Mouse (Mus musculus) small intestine, adult 2 months (tissue): ENCODE results near the gene Klhl20. TPM values are rescaled to one million over a fixed set of nuclear protein-coding genes. Genes with fewer than 3 reads are reported as not detected.

Source experiments
- H3K27ac ChIP-seq: fragments of 200-500 bp; 2 replicates; pipeline ENCODE4 v1.5.1; 2012; ENCODE audit warnings: low read depth, low read length, control low read depth, inconsistent platforms; ENCODE audit not compliant: insufficient read depth
- H3K27me3 ChIP-seq: fragments of 200-500 bp; 2 replicates; pipeline ENCODE4 v1.6.1; 2012; ENCODE audit warnings: mild to moderate bottlenecking, moderate library complexity, low read length, inconsistent platforms; ENCODE audit not compliant: control insufficient read depth, insufficient read depth
- H3K36me3 ChIP-seq: fragments of 200-500 bp; 2 replicates; pipeline ENCODE4 v1.6.1; 2012; ENCODE audit warnings: mild to moderate bottlenecking, low read length, control low read depth, inconsistent platforms; ENCODE audit not compliant: control insufficient read depth, insufficient read depth
- H3K4me1 ChIP-seq: fragments of 200-500 bp; 2 replicates; pipeline ENCODE4 v1.6.1; 2012; ENCODE audit warnings: low read length, inconsistent platforms, mixed read lengths; ENCODE audit not compliant: control insufficient read depth, insufficient read depth, insufficient read length
- H3K4me3 ChIP-seq: fragments of 200-500 bp; 2 replicates; pipeline ENCODE4 v1.5.1; 2012; ENCODE audit warnings: low read depth, mild to moderate bottlenecking, control low read depth, inconsistent platforms, low read length, moderate library complexity
- CTCF ChIP-seq: fragments of 200-500 bp; IDR thresholded peaks from 2 replicates; pipeline ENCODE4 v1.5.1; 2012; ENCODE audit warnings: low read depth, mild to moderate bottlenecking, control low read depth, inconsistent platforms, low read length, moderate library complexity, mixed read lengths; ENCODE audit not compliant: insufficient replicate concordance, insufficient read length; ENCODE audit errors: extremely low read depth
- POLR2A ChIP-seq: fragments of 200-500 bp; IDR thresholded peaks from 2 replicates; pipeline ENCODE4 v1.6.1; 2012; ENCODE audit warnings: low read depth, mild to moderate bottlenecking, control low read depth, inconsistent platforms, low read length, moderate library complexity
- WGBS: fragments of 180-500 bp; shearing (Covaris S2); methylation state at CpG from one replicate; pipeline ENCODE4 v1.1.7; 2018; 5-methylcytosine and 5-hydroxymethylcytosine counted together
- polyA plus RNA-seq: library from polyadenylated mRNA; depleted of rRNA; stranded (reverse); fragments of >200 nt; gene quantifications from 2 replicates; pipeline ENCODE4 v1.2.3, GENCODE M21; 2012; rRNA removed

Klhl20 gene
- polyA plus RNA-seq, 1 experiment, result 2.7 TPM

DNA sequence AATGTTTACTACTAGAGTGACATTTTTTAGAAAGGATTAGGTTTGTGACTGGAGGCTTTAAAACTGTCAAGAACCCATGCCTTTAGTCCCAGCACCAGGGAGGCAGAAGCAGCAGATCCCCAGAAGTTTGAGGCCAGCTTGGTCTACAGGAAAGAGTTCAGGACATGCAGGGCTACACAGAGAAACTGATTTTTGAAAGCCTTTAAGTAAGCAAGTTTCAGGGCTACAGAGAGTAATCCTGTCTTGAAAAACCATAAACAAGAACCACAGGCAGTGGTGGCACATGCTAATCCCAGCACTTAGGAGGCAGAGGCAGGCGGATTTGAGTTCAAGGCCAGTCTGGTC is 90.9 kb downstream of the Klhl20 start:
- 42% methylated on average over 1 of the region's 1 CpGs for WGBS
- Histone ChIP-seq H3K4me3 (no peak overlapping the region), H3K36me3 (peaks cover 37% of the 10 kb centered on the region), H3K27ac (no peak overlapping the region), H3K27me3 (no peaks in the 10 kb centered on the region), H3K4me1 (peaks cover 6% of the 10 kb centered on the region; the same call in 1 of the 2 replicates)
- TF ChIP-seq POLR2A, result no peak
- TF ChIP-seq CTCF, result no peak

DNA sequence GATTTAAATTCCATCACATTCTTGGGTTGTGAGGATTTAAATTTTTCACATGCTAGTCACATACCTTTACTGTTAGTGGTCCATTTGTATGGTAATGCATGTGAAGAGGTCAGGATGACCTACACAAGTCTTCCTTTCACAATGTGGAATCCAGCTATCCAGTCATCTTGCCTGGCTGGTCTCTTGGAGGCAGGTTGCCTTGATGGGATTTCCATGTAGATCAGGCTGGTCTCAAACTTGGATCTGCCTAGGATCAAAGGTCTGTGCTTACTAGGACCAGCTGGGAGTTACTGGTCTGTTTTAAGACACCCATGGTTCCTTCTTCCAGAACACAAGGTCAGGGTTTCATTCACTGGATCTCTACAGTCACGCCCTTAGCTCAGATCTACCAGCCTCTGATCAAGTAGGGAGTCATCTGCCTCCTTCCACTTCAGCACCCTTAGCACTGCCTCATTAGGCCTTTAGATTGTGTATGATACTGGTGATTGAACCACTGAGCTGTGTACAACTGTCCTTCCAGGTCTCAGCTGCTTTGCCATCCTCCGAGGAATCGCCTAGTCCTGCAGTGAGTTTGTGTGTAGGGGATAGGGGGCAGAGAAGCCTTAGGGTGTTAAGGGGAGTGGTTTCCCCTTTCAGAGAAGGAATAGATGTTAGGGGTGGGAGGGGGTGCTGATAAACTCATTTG is 91.4 kb downstream of the Klhl20 start:
- Histone ChIP-seq H3K27me3 (no peaks in the 10 kb centered on the region), H3K27ac (no peak overlapping the region; the same call in 1 of the 2 replicates), H3K4me1 (peaks cover 6% of the 10 kb centered on the region; the same call in 1 of the 2 replicates), H3K4me3 (no peak overlapping the region), H3K36me3 (peaks cover 33% of the 10 kb centered on the region)
- WGBS, result 26% methylated on average over 3 of the region's 3 CpGs
- TF ChIP-seq POLR2A, result no peak
- no peak for TF ChIP-seq CTCF

DNA sequence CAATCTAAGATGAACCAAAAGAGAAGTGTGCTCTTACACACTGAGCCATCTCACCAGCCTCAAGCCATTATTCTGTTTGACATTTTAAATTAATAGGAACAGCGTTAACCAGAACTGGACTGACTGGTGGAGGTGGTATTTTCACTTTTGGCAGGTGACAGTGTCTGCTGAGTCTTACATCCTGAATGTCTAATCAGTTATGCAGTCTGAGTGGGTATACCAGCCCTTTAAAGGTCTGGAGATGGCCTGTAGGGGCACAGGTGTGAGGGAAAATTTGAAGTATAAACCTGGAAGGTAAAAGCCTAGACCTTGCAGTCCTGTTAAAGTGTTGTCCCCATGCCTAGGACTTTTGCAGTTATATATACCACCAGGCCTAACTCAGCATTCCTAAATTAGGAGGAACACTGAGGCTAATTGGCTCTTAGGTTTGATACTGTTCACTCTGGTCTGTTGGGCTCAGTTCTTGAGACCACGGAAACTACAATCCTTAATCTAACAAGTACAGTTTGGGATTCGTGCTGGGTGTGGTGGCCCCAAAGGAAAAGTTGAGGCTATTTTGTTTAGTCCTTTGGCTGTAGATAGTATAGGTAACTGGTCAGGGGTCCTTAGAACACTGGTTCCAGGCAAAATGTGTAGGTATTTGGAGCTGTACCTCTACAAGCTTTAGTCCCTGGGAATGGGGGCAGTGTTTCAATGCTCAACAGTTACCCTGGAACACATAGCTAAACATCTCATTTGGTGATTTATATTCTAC is 92.2 kb downstream of the Klhl20 start:
- TF ChIP-seq POLR2A (no peak), CTCF (no peak)
- Histone ChIP-seq H3K27me3 (no peaks in the 10 kb centered on the region), H3K27ac (no peak overlapping the region), H3K4me3 (no peak overlapping the region), H3K36me3 (peaks cover 31% of the 10 kb centered on the region), H3K4me1 (peaks cover 6% of the 10 kb centered on the region; the same call in 1 of the 2 replicates)
- 31% methylated on average over 3 of the region's 3 CpGs for WGBS

Other genes with a start within 250 kb of the Klhl20 start
- 5.6 and 12.3 TPM in 2 replicates for gene Rc3h1, start 225.1 kb downstream of the Klhl20 start, polyA plus RNA-seq
- gene Serpinc1, start 152.9 kb downstream of the Klhl20 start, polyA plus RNA-seq, result 1.3 and 1.4 TPM in 2 replicates
- gene Zbtb37, start 96.7 kb downstream of the Klhl20 start, polyA plus RNA-seq, result 0.13 and 0.32 TPM in 2 replicates
- 4.8 and 8.9 TPM in 2 replicates for gene Dars2, start 60.9 kb downstream of the Klhl20 start, polyA plus RNA-seq
- 0.41 and 1.2 TPM in 2 replicates for gene Cenpl, start 60.8 kb downstream of the Klhl20 start, polyA plus RNA-seq
- gene Ankrd45, start 11.2 kb upstream of the Klhl20 start, polyA plus RNA-seq, result not detected in 2 replicates
- gene Tex50, start 27.8 kb upstream of the Klhl20 start, polyA plus RNA-seq, result not detected in 2 replicates
- gene Prdx6, start 119.7 kb upstream of the Klhl20 start, polyA plus RNA-seq, result 52.8 and 59.5 TPM in 2 replicates